ENCODE assay signal across 9 mouse cellular contexts in the genomic region with DNA sequence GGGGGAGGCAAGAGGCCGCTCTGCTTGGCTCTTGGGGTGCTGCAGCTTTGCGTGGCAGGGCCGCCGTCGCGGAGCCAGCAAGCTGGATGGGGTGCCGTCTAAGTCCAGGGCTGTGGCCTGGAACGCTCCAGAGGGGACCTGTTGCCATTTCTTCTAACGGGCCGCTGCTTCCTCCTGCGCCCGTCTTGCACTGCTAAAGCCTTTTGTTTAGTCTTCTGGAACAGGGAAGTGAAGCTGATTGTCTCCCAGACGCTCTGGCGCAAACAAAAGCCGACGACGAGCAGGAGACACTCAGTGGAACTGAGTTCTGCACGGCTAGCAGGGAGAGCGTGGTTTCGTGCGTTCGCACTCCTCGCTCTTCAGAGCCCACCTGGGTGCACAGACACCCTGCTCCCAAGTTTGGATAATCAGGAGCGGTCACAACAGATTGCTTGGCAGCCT. TPM values are rescaled to one million over a fixed set of nuclear protein-coding genes. Genes with fewer than 3 reads are reported as not detected.
DNase-seq lines count a peak whose midpoint lies in the region; ATAC-seq and TF ChIP-seq lines count a peak whose summit lies in the region.
"Had no signal": no experiment of that assay in that cellular context is flagged by ENCODE, and none has a peak within 500 bp of the region (broad histone marks: within the 10 kb centered on the region; RNA-seq: fewer than 3 reads in every experiment).

No protein-coding gene starts in this region.

- peak overlapping the region; percentile 88 for H3K4me2 ChIP-seq in liver, postnatal 0 days (ENCODE audit: low read depth, low read length)
- H3K4me2 ChIP-seq in neural tube, embryonic 13.5 days: peak overlapping the region; percentile 76

- no peaks in the 10 kb centered on the region for H3K36me3 ChIP-seq in liver, postnatal 0 days (replicated peaks; ENCODE audit: insufficient read depth, low read length)
- no peaks in the 10 kb centered on the region for H3K36me3 ChIP-seq in neural tube, embryonic 13.5 days

- peaks cover 18% of the 10 kb centered on the region for H3K4me1 ChIP-seq in liver, postnatal 0 days (ENCODE audit: insufficient read depth)
- peaks cover 43% of the 10 kb centered on the region for H3K4me1 ChIP-seq in neural tube, embryonic 13.5 days (replicated peaks)

- no peak for TF ChIP-seq EP300 in liver, postnatal 0 days (IDR thresholded peaks at IDR 0.05; ENCODE audit: low read depth)

- intact Hi-C loops in heart, postnatal 25 days (cut with DNase I): loop anchor here (5.0 to 10.0 kb wide), 2 partner anchors 142 to 200 kb away; a partner anchor contains a TSS

- no peak for TF ChIP-seq CTCF in liver, postnatal 0 days (IDR thresholded peaks at IDR 0.05; ENCODE audit: low read depth)

- DNase-seq in frontal cortex, postnatal 36 days (ENCODE audit: low spot score in 2 of 2): no peak
- peak; percentile 52 for DNase-seq in urinary bladder, postnatal 14 days (ENCODE audit: low spot score)
- DNase-seq in urinary bladder, postnatal 4 days (ENCODE audit: low spot score in 2 of 2): no peak
- peak; percentile 12 for DNase-seq in heart, postnatal 25 days (ENCODE audit: low spot score)
- peak; percentile 66 for DNase-seq in liver, postnatal 0 days
- DNase-seq in kidney, adult 11 months: no peak

- no peaks in the 10 kb centered on the region for H3K27me3 ChIP-seq in liver, postnatal 0 days (ENCODE audit: insufficient read depth, low read length)
- H3K27me3 ChIP-seq in neural tube, embryonic 13.5 days: no peaks in the 10 kb centered on the region

- peak overlapping the region; percentile 98 for H3K27ac ChIP-seq in liver, postnatal 0 days (ENCODE audit: low read depth)
- peak overlapping the region; percentile 88 for H3K27ac ChIP-seq in neural tube, embryonic 13.5 days (replicated peaks)

- 1% methylated on average over 24 of the region's 24 CpGs for WGBS in liver, postnatal 0 days (ENCODE audit: insufficient replicate concordance)
- WGBS in neural tube, embryonic 13.5 days: under 1% methylated on average over 24 of the region's 24 CpGs

- no peaks in the 10 kb centered on the region for H3K9me3 ChIP-seq in liver, postnatal 0 days (ENCODE audit: low read length)
- H3K9me3 ChIP-seq in neural tube, embryonic 13.5 days: no peaks in the 10 kb centered on the region

- H3K9ac ChIP-seq in liver, postnatal 0 days (replicated peaks): peak overlapping the region; percentile 90
- peak overlapping the region; percentile 93 for H3K9ac ChIP-seq in neural tube, embryonic 13.5 days

- peak; percentile 8; the same call in 1 of the 2 replicates for ATAC-seq in frontal cortex, adult (ENCODE audit: low TSS enrichment)
- ATAC-seq in liver, postnatal 0 days: peak; percentile 29
- peak; percentile 33; the same call in 1 of the 2 replicates for ATAC-seq in neural tube, embryonic 13.5 days (ENCODE audit: low read depth)

- H3K4me3 ChIP-seq in liver, postnatal 0 days (ENCODE audit: low read depth, low read length): peak overlapping the region; percentile 85
- peak overlapping the region; percentile 98 for H3K4me3 ChIP-seq in neural tube, embryonic 13.5 days

RNA-seq across cellular contexts. Expression of a gene that starts 0.4 kb away (rescaled TPM):
- total RNA-seq in heart, postnatal 25 days (2021): 10 to 100 TPM; 36.0 to 36.4 TPM
- polyA plus RNA-seq in liver, postnatal 0 days (2015; fragmentation: Nextera tagmentation; extraction: Ambion mirVana): 24.3 and 26.2 TPM in 2 replicates
- 107 and 115 TPM in 2 replicates for polyA plus RNA-seq in neural tube, embryonic 13.5 days (2015; fragmentation: Nextera tagmentation; extraction: Ambion mirVana)

RNA-seq across cellular contexts. Expression of a gene that starts 11.4 kb away (rescaled TPM):
- not detected for total RNA-seq in heart, postnatal 25 days (2021)
- polyA plus RNA-seq in liver, postnatal 0 days (2015; fragmentation: Nextera tagmentation; extraction: Ambion mirVana): not detected in 2 replicates
- polyA plus RNA-seq in neural tube, embryonic 13.5 days (2015; fragmentation: Nextera tagmentation; extraction: Ambion mirVana): not detected in 2 replicates
- total RNA-seq: left cerebral cortex, postnatal 10 days had no signal

Comparison
In these comparisons a context has a peak if more than half of its experiments do, and no peak if none do; other contexts are left out.
1. DNase-seq: peak in urinary bladder, postnatal 14 days (single experiment), heart, postnatal 25 days (single experiment) and liver, postnatal 0 days (single experiment); none in frontal cortex, postnatal 36 days (0 of 2), urinary bladder, postnatal 4 days (0 of 2) and kidney, adult 11 months (single experiment).
2. Peak in every context shown above with its lines, with median percentiles within 50 percentile points of each other: ATAC-seq.